Mouse (Mus musculus) kidney, postnatal 0 days (tissue): Measurements from ENCODE around the gene Mss51. TPM values are rescaled to one million over a fixed set of nuclear protein-coding genes. Genes with fewer than 3 reads are reported as not detected.

ENCODE experiments used
- ATAC-seq: fragments of 200-750 bp; cut with Nextera tagmentation; replicated peaks from 2 replicates; pipeline ENCODE4 v1.8.0; 2017; ENCODE audit warnings: low read depth, moderate number of reproducible peaks, moderate TSS enrichment, moderate library complexity; ENCODE audit not compliant: low FRiP score
- DNase-seq: peaks from one replicate; pipeline ENCODE4 v3.0.0-alpha.2; 2016; ENCODE audit warnings: low spot score
- H3K27ac ChIP-seq: fragments of 300-500 bp; sonication (generic); 2 replicates; pipeline ENCODE4 v1.5.1; 2014; ENCODE audit warnings: mild to moderate bottlenecking
- H3K27me3 ChIP-seq: fragments of 300-500 bp; sonication (generic); 2 replicates; pipeline ENCODE4 v1.6.1; 2014; ENCODE audit warnings: low read length, mixed read lengths; ENCODE audit not compliant: insufficient read depth
- H3K36me3 ChIP-seq: fragments of 300-500 bp; sonication (generic); 2 replicates; pipeline ENCODE4 v1.6.1; 2014; ENCODE audit warnings: low read length, mixed read lengths; ENCODE audit not compliant: insufficient read depth
- H3K4me1 ChIP-seq: fragments of 300-500 bp; sonication (generic); replicated peaks from 2 replicates; pipeline ENCODE4 v1.6.1; 2014; ENCODE audit warnings: antibody characterized with exemption, low read length, mixed read lengths; ENCODE audit not compliant: insufficient read depth
- H3K4me2 ChIP-seq: fragments of 300-500 bp; sonication (generic); 2 replicates; pipeline ENCODE4 v1.6.1; 2014; ENCODE audit warnings: mild to moderate bottlenecking, low read length, moderate library complexity, mixed read lengths
- H3K4me3 ChIP-seq: fragments of 300-500 bp; sonication (generic); replicated peaks from 2 replicates; pipeline ENCODE4 v1.5.1; 2014; ENCODE audit warnings: low read depth, low read length
- H3K9ac ChIP-seq: fragments of 300-500 bp; sonication (generic); 2 replicates; pipeline ENCODE4 v1.6.1; 2014; ENCODE audit warnings: low read depth, low read length
- H3K9me3 ChIP-seq: fragments of 300-500 bp; sonication (generic); replicated peaks from 2 replicates; pipeline ENCODE4 v1.6.1; 2016; ENCODE audit warnings: low read length, inconsistent platforms, mixed read lengths
- CTCF ChIP-seq: IDR thresholded peaks from 2 replicates; pipeline ENCODE4 v1.5.1; 2016; ENCODE audit warnings: antibody characterized with exemption, low read depth, mild to moderate bottlenecking, moderate library complexity
- WGBS: fragments of 180-500 bp; shearing (Covaris S2); extraction: QIAGEN DNeasy Blood & Tissue Kit; methylation state at CpG from one replicate; pipeline ENCODE4 v1.1.7; 2014; 5-methylcytosine and 5-hydroxymethylcytosine counted together
- polyA plus RNA-seq: library from polyadenylated mRNA; unstranded; fragments of >200 nt; fragmentation: Nextera tagmentation; extraction: Ambion mirVana; gene quantifications from 2 replicates; pipeline ENCODE4 v1.2.1, GENCODE M21; 2015

Mss51 gene
- polyA plus RNA-seq, 1 experiment from 2014 or later, result 0.38 TPM

- H3K4me2 ChIP-seq, result no peak overlapping the region
- TF ChIP-seq CTCF, result no peak
- H3K4me1 ChIP-seq, result no peaks in the 10 kb centered on the region
- WGBS, result 70% methylated on average over 6 of the region's 6 CpGs
- H3K27me3 ChIP-seq, result no peaks in the 10 kb centered on the region
- no peaks in the 10 kb centered on the region for H3K9me3 ChIP-seq
- ATAC-seq (no peak), DNase-seq (no peak)
- no peaks in the 10 kb centered on the region for H3K36me3 ChIP-seq
- H3K4me3 ChIP-seq, result no peak overlapping the region
- H3K27ac ChIP-seq, result no peak overlapping the region
- H3K9ac ChIP-seq, result no peak overlapping the region
These were observed 59.7 kb downstream of the Mss51 start for GRCm38 (mm10) chr14:20436976-20437375.

Other genes starting within 250 kb of the Mss51 start
- not detected in 2 replicates for gene Kcnk16, start 227.7 kb downstream of the Mss51 start, polyA plus RNA-seq
- 10.9 and 14.1 TPM in 2 replicates for gene Nudt13, start 202.2 kb downstream of the Mss51 start, polyA plus RNA-seq
- 32.8 and 37.9 TPM in 2 replicates for gene Ecd, start 148.8 kb downstream of the Mss51 start, polyA plus RNA-seq
- 24.0 and 24.3 TPM in 2 replicates for gene Fam149b, start 148.7 kb downstream of the Mss51 start, polyA plus RNA-seq
- 91.4 and 105 TPM in 2 replicates for gene Dnajc9, start 108.0 kb downstream of the Mss51 start, polyA plus RNA-seq
- 111 and 115 TPM in 2 replicates for gene Mrps16, start 103.3 kb downstream of the Mss51 start, polyA plus RNA-seq
- gene Cfap70, start 44.7 kb downstream of the Mss51 start, polyA plus RNA-seq, result 1.3 and 1.7 TPM in 2 replicates
- gene Anxa7, start 16.8 kb downstream of the Mss51 start, polyA plus RNA-seq, result 43.7 and 45.9 TPM in 2 replicates
- 36.4 and 37.2 TPM in 2 replicates for gene Ppp3cb, start 49.7 kb upstream of the Mss51 start, polyA plus RNA-seq
- 4.8 and 5.6 TPM in 2 replicates for gene Usp54, start 144.2 kb upstream of the Mss51 start, polyA plus RNA-seq
- gene Myoz1, start 159.6 kb upstream of the Mss51 start, polyA plus RNA-seq, result 1.8 and 2.5 TPM in 2 replicates
- 0.32 and 0.33 TPM in 2 replicates for gene Synpo2l, start 171.5 kb upstream of the Mss51 start, polyA plus RNA-seq
- 57.3 and 62.8 TPM in 2 replicates for gene Sec24c, start 177.4 kb upstream of the Mss51 start, polyA plus RNA-seq
- 21.6 and 22.4 TPM in 2 replicates for gene Fut11, start 198.1 kb upstream of the Mss51 start, polyA plus RNA-seq
- gene Chchd1, start 206.1 kb upstream of the Mss51 start, polyA plus RNA-seq, result 195 and 223 TPM in 2 replicates
- gene Zswim8, start 210.7 kb upstream of the Mss51 start, polyA plus RNA-seq, result 20.2 and 20.6 TPM in 2 replicates
- 18.2 and 19.3 TPM in 2 replicates for gene Ndst2, start 237.7 kb upstream of the Mss51 start, polyA plus RNA-seq